Mouse (Mus musculus) lung, postnatal 10 days (tissue): ENCODE results near the gene Prpf6.

Source experiments
- DNase-seq: peaks from one replicate; pipeline ENCODE4 v3.0.0; 2021

The Prpf6 gene

DNA sequence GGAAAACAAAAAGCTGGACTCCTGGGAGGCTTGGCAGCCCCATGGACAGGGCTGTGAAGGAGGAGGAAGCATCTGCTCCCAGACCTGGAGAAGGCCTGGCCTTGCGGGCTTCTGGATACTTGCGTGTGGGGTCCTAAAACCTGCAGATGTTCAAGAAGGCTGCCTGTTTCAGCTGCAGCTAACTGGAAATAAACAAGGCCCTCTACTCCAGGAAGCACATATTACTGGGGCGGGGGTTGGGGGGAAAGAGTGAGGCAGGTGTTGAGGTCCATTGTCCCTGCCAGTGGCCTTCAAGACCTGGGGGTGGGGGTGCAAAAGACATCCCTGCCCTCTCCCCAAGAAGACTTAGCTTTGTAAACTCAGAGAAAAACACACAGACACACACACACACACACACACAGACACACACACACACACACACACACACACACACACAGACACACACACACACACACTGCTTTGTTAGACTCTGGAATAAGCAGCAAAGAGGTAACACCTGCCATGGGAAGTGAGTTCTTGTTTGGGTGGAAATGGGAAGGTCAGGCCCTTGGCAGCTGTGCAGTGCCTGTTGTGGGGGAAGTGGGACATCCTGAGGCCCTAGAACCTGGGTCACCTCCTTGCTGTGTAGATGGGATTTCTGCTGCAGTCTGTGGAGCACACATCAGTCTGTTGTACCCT, 71.1 kb downstream of the Prpf6 start:
- peak; percentile 53 for DNase-seq

DNA sequence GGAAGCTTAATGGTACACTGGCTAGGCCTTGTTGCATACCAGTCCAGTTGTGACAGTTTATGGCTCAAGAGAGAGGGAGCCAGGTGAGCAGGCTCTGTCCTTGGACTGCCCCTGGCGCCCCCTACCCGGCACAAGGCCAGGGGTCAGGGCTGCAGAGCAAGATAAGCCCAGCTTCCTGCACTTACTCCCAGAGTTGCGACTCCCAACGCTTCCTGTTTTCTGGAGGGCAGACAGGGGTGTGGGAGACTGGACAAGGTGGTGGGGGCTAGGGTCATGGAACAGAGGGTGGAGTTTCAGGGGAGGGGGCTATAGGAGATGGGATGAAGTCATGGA, 71.6 kb downstream of the Prpf6 start:
- peak; percentile 86 for DNase-seq

DNA sequence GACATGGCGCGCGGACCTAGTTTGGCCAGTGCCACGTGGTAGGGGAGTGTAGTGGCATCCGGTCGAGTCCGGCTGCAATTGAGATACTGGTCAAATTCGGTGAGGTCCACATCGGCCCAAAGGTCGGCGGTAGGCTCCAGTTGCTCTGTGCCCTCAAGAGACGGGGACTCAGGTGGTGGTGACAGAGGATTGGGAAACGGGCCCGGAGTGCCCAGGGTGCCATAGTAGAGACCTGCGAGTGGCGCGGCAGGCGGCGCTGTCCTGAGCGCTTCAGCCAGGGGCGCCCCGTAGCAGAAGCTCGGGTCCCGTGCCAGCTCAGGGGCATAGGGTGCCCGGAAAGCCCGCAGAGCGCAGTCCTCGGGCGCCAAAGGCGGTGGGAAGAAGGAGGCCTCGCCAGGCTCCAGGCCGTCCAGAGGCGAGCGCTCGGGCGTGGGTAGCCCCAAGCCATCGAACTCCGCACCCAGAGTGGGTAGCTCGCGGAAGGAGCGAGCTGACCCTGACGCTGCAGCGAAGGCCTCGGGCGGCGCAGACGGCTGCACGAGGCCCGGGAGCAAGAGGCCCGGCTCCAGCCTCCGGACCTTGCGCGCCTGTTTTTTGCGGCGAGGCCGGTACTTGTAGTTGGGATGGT, 78.7 kb downstream of the Prpf6 start:
- peak; percentile 40 for DNase-seq

DNA sequence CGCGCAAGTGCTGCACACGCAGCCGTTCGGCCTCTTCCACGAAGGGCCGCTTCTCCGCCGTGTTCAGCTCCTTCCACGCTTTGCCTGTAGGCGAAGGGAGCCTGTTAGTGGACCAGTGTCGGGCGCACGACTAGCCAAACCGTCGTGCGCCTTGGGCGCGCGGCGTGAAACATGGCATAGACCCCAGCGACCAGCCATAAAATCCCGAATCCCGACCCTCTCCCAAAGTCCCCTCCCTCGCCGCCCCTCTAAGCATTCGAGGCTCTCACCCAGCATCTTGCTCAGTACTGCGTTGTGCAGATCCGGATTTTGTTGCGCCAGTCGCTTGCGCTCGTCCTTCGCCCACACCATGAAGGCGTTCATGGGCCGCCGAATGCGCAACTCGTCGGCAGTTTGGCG, 79.2 kb downstream of the Prpf6 start:
- DNase-seq, result no peak

DNA sequence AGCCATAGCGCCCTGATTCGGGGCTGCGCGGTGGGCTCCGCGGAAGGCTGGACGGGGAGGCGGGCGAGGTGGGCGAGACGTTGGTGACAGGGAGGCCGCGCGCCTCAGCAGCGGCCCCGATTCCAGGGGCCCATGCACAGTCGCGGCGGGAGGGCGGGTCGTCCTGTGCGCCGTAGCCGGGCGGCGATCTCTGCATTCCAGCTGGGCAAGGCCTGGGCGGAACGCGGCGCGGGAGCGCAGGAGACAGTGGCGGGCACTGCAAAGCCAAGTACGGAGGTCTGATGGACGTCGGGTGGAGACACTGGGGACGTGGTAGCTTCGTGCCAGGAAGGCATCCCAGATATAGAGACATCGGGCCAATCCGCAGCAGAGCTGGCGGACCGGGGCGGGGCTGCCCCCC, 79.7 kb downstream of the Prpf6 start, which contains the start of gene Sox18:
TSS of gene Sox18 (minus strand) at position 315 of the 400 bp plus-strand sequence.
- DNase-seq, result peak; percentile 78

DNA sequence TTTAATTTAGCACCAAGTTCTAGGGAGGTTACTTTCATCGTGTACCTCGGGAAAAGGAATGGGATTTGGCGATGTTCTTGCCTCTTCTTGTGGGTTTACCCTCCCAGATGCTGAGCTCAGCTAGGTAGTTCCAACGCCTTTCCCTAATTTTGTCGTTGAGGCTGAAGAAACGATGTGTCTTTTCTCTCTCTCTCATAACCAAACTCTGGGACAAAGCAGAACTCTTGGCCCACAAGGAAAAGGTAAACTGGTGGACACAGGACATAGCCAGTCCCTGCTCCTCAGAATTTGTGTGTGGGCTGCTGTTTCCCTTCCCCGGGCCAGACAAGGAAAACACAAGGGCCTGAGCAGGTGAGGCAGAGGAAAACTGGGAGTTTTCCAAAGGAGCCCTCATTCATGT, 80.3 kb downstream of the Prpf6 start:
- DNase-seq, result no peak

DNA sequence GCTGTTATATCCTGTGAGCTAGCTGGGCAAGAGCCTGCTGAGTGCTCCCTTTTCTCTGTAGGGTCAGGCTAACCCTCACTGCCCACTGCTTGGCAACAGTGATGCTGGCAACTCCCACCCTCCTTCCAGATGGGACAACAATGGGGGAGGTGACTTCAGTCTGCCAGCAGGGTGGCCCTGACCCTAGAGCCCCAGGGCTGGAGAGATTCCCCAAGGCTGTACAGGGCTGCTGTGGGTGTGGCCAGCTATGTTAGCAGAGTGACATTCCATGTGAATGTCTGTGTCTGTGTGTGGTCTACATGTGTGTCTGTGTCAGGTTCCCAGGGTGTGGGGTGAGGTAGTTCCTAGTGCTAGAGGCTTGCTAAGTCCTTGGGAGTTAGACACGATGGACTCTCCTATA, 81.8 kb downstream of the Prpf6 start:
- peak; percentile 66 for DNase-seq

DNA sequence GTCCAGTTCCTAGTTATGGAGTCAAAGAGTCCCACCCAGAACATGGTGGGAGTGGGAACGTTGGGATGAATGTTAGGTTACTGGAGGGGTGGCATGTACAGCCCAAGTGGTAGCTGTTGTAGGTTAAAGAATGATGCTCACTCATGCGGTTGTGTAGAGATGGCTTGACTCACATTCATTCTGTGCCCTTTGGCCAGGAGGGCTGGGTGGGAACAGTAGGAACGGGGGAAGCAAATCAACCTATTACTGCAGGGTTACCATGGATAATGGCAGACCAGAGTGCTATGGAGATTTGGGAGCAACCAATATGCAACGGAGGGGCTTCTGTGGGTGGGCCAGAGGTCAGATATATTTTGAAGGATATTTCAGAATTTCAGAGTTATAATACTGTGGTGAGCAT, 83.3 kb downstream of the Prpf6 start:
- DNase-seq, result no peak

DNA sequence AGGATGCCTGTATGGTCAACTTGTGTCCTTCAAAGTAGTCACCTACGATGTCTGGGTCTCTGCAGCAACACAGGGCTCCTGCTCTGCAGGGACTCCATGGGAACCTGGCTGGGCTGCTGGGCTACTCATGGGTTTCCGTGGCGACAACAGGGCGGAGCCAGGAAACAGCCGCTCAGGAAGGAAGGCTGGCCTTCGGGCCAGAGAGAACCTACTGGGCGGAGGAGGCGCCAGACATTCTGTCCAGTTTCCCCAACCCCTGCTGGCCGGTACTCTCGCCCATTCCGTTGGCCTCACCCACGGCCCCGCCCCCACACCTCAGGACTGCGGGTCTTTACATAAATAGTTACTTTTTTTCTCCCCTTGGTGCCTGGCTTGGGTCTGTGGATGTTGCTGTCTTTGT, 83.8 kb downstream of the Prpf6 start:
- DNase-seq, result peak; percentile 89

DNA sequence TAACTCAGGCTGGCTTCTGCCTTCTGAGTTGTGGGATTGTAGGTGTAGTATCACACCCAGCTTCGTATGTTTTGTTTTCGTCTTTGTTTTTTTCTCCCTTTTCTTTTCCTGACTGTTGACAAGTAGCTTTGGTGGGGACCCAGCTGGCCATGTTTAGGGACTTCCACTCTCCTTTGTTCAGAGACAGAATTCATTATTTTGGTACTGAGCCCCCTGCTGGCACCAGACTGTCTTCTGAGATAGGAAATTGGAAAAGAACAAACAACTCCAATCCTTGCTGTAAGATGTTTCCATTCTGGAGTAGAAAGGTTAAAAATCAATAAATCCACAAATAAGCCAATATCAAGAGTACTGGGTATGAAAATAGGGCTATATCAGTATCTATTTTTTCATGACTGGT, 84.8 kb downstream of the Prpf6 start:
- DNase-seq, result peak; percentile 65

DNA sequence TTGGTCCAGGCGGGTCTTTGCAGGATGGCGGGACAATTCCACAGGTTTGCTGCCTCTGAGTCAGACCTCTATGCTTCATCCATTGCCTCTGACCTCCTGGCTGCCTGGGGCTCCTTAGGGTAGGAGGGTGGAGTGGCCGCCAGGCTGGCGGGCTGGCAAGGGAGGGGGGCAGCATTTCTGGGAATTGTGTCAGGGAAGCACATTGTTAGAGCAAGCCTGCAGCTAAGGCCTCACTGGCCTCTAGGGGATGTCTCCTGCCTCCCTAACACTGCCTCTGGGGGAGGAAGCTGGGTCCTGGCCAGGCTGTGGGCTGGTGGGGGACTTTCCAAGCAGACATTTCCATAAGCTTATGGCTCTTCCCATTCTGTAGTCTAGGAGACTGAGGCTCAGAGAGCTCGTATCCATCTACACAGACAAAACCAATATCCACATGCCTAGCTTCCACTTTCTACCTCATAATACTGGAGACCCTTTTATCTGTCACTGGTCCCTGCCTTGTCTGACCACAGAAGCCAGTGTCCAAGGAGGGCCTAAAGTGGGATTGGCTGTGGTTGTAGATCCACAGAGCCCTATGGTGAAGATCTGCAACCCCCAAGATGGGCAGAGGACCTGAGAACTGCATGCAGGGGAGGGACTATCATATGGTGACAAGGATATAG, 85.6 kb downstream of the Prpf6 start:
- peak; percentile 82 for DNase-seq

DNA sequence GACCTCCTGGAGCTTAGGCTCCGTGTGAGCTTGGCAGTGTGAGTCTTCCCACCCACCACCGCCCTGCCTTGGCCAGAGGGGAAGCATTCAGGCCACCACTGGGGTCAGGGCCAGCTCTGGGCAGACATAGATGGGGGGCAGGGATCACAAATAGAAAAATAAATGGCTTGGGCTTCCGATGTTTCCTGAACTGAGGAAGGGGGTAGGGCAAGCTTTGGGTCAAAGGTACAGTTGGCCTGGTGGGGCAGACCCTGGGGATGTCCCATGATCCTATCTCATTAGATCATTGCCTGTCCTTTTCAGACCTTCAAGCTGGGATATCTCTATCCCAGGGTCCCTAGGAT, 86.1 kb downstream of the Prpf6 start:
- peak; percentile 60 for DNase-seq

DNA sequence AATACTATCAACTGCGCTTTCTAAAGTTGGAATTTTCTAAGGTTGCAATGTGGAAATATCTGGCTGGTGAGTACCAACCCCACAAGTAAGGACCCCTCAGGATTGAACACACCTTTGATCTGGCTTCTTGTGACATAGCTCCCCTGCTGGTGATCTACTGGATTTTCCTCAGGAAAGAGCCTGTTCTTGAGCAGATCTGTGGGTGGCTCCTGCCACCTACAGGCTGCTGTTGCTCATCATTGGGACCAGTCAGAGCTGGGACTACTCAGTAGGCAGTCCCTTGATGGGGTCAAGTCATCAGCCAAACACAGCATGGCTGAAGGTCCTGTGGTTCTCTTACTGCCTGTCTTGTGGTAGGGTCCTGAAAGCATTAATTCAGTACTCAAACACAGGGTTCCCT, 87.1 kb downstream of the Prpf6 start:
- peak; percentile 89 for DNase-seq

DNA sequence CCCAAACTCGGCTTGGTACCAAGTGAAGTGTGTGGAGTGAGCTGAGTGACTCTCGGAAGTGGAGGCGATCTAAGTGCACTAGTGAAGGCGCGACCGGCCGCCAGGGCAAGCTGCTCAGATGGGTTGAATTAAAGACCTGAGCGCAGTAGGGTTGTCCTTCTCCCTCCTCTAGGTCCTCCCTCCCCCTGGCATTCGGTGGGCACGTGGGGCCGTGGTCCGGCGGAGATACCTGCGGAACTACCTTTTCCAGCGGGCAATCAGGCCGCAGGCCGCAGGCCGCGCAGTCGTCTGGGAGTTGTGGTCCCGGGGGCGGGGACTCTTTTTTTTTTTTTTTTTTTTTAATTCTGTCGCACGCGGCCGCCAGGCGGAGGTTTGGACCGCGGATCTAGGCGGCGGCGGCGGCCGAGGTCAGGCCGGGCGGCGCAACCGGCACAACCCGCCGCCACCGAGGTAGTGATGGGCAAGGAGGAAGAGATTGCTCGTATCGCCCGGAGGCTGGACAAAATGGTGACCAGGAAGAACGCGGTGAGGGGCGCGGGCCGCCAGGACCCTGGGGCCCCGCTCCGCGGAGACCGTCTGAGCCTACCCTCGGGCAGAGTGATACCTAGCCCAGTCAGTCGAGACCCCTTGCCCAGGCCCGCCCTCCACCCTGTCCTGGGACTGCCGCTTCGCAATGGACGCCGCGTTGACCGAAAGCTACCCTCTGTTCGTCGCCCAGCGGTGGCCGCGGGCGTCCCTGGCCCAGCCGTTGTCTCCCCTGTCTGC, 88.5 kb downstream of the Prpf6 start, which contains the start of gene Tcea2:
TSS of gene Tcea2 (plus strand) at position 360 of the 765 bp plus-strand sequence.
- DNase-seq, result peak; percentile 78

DNA sequence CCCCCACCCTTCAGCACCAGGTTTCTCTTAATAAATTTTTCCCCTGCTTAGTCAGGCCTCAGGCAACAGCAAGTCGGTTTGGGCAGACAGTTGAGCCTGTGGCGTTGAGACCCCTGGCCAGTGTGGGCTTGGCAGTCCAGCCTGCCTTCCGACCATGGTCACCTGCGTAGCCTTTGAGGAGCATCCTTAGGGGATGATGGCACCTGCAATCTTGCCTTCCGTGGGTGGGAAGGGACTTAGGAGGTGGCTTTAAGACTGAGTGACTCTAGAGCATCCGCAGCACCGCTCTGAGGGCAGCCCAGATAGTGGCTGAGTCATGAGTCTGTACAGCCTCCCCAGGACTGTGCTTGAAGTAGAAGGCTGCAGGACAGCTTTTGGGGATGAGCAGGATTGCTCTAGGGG, 89.0 kb downstream of the Prpf6 start:
- no peak for DNase-seq

DNA sequence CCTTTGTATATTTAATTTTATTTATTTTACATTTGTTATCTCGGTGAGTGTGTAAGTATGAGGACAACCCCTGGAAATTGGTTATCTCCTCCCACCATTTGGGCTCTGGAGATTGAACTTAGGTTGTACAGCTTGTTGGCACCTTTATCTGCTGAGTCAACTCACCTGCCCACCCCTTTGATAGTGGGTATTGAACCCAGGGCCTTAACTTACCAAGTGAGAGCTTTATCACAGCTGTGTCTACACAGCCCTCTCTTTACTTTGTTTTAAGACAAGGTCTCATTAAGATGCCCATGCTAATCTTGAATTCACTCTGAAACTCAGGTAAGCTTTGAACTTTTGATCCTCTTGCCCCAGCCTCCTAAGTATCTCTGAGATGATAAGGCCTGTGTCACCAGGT, 90.3 kb downstream of the Prpf6 start:
- DNase-seq, result no peak

DNA sequence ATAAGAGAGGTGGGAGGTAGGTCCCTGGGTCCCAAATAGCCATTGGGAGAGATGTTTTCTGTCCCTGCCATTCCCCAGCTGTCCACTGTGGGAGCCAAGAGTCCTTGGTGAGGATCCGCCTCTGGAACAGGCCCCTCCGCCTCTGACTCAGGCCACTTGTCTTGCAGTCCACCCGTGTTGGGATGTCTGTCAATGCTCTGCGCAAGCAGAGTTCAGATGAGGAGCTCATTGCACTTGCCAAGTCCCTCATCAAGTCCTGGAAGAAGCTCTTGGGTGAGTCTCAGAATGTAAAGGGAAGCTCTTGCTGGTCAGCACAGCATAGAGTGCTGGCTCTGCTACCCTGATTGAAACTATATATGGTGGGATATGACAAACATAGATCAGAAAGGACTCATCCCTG, 91.7 kb downstream of the Prpf6 start:
- DNase-seq, result no peak

DNA sequence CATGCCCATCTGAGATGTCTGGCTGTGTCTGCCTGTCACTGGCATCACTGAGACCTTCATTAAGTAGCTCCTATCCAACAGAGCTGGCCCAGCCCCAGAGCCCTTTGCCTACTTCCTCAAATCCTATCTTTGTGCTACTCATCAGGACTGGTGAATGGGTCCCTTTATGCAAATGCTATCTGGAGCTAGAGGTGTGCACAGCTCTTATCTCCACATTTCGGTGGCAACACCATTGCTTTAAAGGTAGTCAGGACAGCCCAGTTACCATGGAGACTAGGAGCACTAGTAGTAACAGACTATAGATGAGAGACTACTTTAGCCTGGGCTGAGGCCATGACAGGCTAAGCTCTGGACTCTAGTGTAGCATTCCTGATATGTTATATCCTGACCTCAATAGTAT, 93.0 kb downstream of the Prpf6 start:
- DNase-seq, result no peak

DNA sequence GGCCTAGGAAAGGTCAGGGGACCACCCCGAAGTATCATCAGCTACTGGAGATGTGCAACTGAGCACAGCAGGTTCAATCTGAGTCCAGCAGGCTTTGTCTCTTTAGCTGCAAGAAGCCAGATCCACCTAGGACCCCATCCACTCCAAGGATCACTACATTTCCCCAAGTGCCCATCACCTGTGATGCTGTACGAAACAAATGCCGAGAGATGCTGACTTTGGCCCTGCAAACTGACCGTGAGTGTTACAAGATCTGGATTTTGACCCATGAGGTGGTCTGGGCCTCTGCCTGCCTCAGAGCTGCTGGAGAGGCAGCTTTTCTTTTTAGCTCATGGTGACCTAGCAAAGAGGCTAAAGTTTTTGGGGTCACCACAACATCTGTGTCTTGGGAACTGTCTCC, 94.0 kb downstream of the Prpf6 start:
- DNase-seq, result no peak

DNA sequence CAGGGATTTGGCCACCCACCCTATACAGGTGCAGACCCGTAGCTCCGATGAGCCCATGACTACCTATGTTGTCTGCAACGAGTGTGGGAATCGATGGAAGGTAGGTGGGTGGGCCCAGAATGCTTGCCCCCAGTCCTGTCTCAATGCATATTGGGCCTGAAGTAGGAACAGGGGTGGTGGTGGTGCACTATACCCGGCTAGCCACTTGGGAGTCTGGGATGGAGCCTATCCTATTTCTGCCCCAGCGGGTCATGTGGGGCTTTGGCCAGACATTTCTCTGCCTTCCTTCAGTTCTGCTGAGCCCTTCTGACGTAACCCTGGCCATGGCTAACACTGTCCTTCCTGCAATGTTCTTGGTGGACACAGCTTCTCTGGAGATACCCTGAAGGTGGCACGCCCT, 95.9 kb downstream of the Prpf6 start:
- DNase-seq, result no peak

DNA sequence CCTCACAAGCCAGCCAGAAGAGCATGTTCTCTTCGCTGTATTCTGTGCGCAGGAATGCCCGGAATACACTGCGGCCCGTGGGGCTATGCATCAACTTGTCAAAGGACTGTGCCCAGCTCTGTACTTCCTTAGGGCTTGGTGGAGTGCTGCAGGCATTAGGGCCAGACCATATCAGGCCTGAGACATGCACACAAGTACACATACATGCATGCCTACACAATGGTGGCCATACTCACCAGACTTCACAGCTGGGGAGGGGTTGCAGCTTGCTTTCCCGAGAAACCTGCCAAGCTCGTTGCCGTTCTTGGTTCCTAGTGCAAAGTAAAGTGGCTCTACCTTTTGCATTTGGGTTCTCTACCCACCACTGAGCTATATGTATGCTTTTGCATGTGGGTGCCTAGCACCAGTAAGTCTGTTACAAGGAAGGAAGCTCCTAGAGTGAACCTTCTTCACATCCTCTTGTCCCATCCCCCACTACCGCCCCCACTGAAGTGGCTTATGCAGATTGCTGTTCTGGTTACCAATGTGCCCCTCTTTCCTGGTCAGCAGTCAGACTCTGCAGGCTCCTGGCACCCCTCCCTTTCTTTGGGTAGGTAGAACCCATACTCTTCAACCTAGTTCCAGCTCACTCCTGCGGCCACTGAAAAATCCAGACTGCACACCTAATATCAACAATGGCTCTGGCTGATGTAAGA, 97.9 kb downstream of the Prpf6 start:
- no peak for DNase-seq

DNA sequence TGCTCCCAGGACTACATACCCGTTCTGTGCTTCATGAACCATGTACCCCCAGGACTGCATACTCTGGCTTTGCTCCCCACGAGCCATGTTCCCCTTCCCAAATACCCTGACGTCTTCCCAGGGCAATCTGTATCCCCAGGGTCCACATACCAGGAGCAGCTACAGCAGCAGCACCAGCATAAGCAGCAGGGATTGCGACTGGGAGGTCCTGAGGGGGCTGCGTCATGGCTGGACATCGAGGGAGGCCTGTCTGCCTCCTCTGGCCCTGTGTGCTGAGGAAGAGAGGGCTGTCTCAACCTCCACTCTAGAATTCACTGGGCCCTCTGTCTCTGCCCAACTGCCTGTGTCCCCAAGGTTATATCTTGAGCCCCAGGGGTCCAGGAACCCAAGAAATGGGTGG, 99.4 kb downstream of the Prpf6 start:
- DNase-seq, result no peak

DNA sequence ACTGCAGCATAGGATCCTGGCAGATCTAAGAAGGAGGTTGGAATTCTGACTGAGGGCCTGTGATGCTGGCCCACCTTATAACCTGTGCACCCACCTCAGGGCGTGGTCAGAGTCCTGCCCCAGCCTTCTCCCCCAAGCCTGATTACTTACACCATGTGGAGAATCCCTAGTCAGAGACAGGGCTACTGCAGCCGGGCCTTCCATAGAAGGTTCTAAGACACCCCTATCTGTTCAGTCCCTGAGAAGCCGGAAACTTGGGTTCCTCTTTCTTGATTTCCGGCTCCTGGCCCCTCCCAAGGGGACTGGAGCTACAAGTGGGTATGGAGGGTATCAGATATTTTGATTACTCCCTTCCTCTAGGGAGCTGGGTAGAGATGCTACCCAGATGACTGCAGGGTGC, 99.9 kb downstream of the Prpf6 start:
- no peak for DNase-seq
